Mouse (Mus musculus): Measurements from ENCODE around the gene Vamp9. TPM values are rescaled to one million over a fixed set of nuclear protein-coding genes. Genes with fewer than 3 reads are reported as not detected.

Gene Vamp9
- total and polyA plus RNA-seq, 3 experiments: 0.36 TPM; not detected in 2

- Histone ChIP-seq H3K79me2 (replicated peaks; ENCODE audit: control insufficient read depth, insufficient read depth, low read length) (no peaks in the 10 kb centered on the region), H3K4me1 (ENCODE audit: control insufficient read depth, insufficient read depth, low read length) (no peaks in the 10 kb centered on the region), H3K27ac (no peak overlapping the region), H3K36me3 (ENCODE audit: control insufficient read depth, insufficient read depth, low read length) (no peaks in the 10 kb centered on the region; the same call in 1 of the 2 replicates), H3K9ac (ENCODE audit: low read depth, low read length) (no peak overlapping the region), H3K4me3 (no peak overlapping the region), H3K27me3 (ENCODE audit: control insufficient read depth, insufficient read depth, low read length) (no peaks in the 10 kb centered on the region)
- TF ChIP-seq EP300 (IDR thresholded peaks at IDR 0.05; ENCODE audit: insufficient read depth, low read depth, low read length): no peak
- TF ChIP-seq CTCF (IDR thresholded peaks at IDR 0.05): no peak
- no peak for TF ChIP-seq POLR2A (IDR thresholded peaks at IDR 0.05; ENCODE audit: insufficient read depth, low read depth, low read length)
- intact Hi-C loops (cut with DNase I): no loop called here
- WGBS: 48% methylated on average over 1 of the region's 1 CpGs
- no peak for DNase-seq
Measured at GRCm38 (mm10) chr5:99953883-99954282, 47.8 kb downstream of the Vamp9 start.

GRCm38 (mm10) chr5:99958666-99959065, 52.6 kb downstream of the Vamp9 start:
- no peak for TF ChIP-seq EP300 (IDR thresholded peaks at IDR 0.05; ENCODE audit: insufficient read depth, low read depth, low read length)
- no peak for TF ChIP-seq CTCF (IDR thresholded peaks at IDR 0.05)
- no peak for TF ChIP-seq POLR2A (IDR thresholded peaks at IDR 0.05; ENCODE audit: insufficient read depth, low read depth, low read length)
- H3K36me3 ChIP-seq (ENCODE audit: control insufficient read depth, insufficient read depth, low read length): peaks cover 13% of the 10 kb centered on the region
- no peak overlapping the region for H3K4me3 ChIP-seq
- no peaks in the 10 kb centered on the region for H3K27me3 ChIP-seq (ENCODE audit: control insufficient read depth, insufficient read depth, low read length)
- 67% methylated on average over 1 of the region's 1 CpGs for WGBS
- DNase-seq: no peak
- intact Hi-C loops (cut with DNase I): no loop called here
- no peaks in the 10 kb centered on the region for H3K79me2 ChIP-seq (replicated peaks; ENCODE audit: control insufficient read depth, insufficient read depth, low read length)
- no peaks in the 10 kb centered on the region for H3K4me1 ChIP-seq (ENCODE audit: control insufficient read depth, insufficient read depth, low read length)
- H3K27ac ChIP-seq: no peak overlapping the region
- no peak overlapping the region for H3K9ac ChIP-seq (ENCODE audit: low read depth, low read length)

DNA sequence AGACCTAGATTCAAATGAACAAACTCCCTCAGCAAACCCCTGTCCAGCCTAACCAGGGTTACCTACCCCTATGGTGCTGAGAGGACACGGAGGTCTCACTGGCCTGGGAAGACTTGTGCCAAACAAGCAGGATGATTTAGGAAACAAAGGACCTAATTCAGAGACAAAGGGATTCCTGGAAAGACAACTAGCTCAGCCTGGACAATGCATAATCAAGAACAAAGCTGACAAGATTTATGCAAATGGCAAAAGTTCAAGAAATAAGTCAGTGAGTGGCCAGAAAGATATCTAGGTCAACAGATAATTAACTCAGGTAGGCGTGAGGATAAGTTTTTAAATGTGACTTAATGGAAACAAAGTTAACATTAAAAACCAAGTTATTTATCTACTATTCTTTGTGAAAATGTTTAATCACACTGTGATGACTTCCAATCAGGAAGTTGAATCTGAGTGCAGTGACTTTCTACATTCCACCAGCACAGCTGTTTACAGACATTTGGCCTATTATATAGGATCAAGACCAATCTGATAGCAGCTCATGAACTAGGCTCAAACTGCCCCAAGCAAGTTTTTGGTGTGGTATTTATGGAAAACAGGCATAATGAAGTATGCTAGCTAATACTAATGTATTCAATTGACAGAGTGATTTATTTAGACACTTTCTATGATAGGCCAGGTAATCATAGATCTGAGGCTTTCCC, 53.3 kb downstream of the Vamp9 start:
- H3K36me3 ChIP-seq (ENCODE audit: control insufficient read depth, insufficient read depth, low read length): peaks cover 18% of the 10 kb centered on the region

GRCm38 (mm10) chr5:99959960-99960359, 53.9 kb downstream of the Vamp9 start:
- Histone ChIP-seq H3K36me3 (ENCODE audit: control insufficient read depth, insufficient read depth, low read length) (peaks cover 19% of the 10 kb centered on the region), H3K27ac (no peak overlapping the region), H3K4me3 (no peak overlapping the region), H3K27me3 (ENCODE audit: control insufficient read depth, insufficient read depth, low read length) (no peaks in the 10 kb centered on the region), H3K79me2 (replicated peaks; ENCODE audit: control insufficient read depth, insufficient read depth, low read length) (no peaks in the 10 kb centered on the region), H3K4me1 (ENCODE audit: control insufficient read depth, insufficient read depth, low read length) (no peaks in the 10 kb centered on the region), H3K9ac (ENCODE audit: low read depth, low read length) (no peak overlapping the region)
- TF ChIP-seq CTCF (IDR thresholded peaks at IDR 0.05): no peak
- no peak for TF ChIP-seq EP300 (IDR thresholded peaks at IDR 0.05; ENCODE audit: insufficient read depth, low read depth, low read length)
- no peak for TF ChIP-seq POLR2A (IDR thresholded peaks at IDR 0.05; ENCODE audit: insufficient read depth, low read depth, low read length)
- 71% methylated on average over 2 of the region's 2 CpGs for WGBS
- intact Hi-C loops (cut with DNase I): no loop called here
- no peak for DNase-seq

More for the DNA sequence above, 53.3 kb downstream of the Vamp9 start:
- Histone ChIP-seq H3K4me3 (no peak overlapping the region), H3K27ac (no peak overlapping the region), H3K9ac (ENCODE audit: low read depth, low read length) (no peak overlapping the region), H3K4me1 (ENCODE audit: control insufficient read depth, insufficient read depth, low read length) (no peaks in the 10 kb centered on the region), H3K27me3 (ENCODE audit: control insufficient read depth, insufficient read depth, low read length) (no peaks in the 10 kb centered on the region), H3K79me2 (replicated peaks; ENCODE audit: control insufficient read depth, insufficient read depth, low read length) (no peaks in the 10 kb centered on the region)
- no peak for TF ChIP-seq EP300 (IDR thresholded peaks at IDR 0.05; ENCODE audit: insufficient read depth, low read depth, low read length)
- no peak for TF ChIP-seq CTCF (IDR thresholded peaks at IDR 0.05)
- TF ChIP-seq POLR2A (IDR thresholded peaks at IDR 0.05; ENCODE audit: insufficient read depth, low read depth, low read length): no peak
- DNase-seq: no peak
- intact Hi-C loops (cut with DNase I): no loop called here
- WGBS: 55% methylated on average over 2 of the region's 2 CpGs

DNA sequence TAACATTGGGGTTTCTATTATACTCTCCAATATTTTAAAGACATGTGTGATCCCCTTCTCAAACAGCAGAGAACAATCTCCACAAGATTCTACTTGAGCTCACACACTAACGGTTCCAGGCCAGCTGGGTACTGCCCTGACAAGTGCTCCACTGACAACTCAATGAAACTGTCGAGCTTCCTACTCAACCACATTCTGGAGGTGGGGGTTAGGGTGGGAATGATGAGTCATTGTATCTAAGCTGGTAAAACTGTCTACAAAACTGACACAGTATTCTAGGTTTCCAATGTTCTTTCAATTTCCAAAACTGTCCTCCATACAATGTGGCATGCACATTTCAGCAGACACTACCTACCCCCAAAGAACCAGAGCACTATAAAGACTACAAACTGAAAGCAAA, 67.9 kb downstream of the Vamp9 start:
- H3K79me2 ChIP-seq (replicated peaks; ENCODE audit: control insufficient read depth, insufficient read depth, low read length): no peaks in the 10 kb centered on the region; the same call in 1 of the 2 replicates
- peaks cover 9% of the 10 kb centered on the region for H3K4me1 ChIP-seq (ENCODE audit: control insufficient read depth, insufficient read depth, low read length)
- no peak overlapping the region for H3K4me3 ChIP-seq
- H3K9ac ChIP-seq (ENCODE audit: low read depth, low read length): no peak overlapping the region
- H3K27me3 ChIP-seq (ENCODE audit: control insufficient read depth, insufficient read depth, low read length): no peaks in the 10 kb centered on the region
- DNase-seq: no peak
- peaks cover 49% of the 10 kb centered on the region for H3K36me3 ChIP-seq (ENCODE audit: control insufficient read depth, insufficient read depth, low read length)
- H3K27ac ChIP-seq: no peak overlapping the region
- intact Hi-C loops (cut with DNase I): no loop called here
- WGBS: 3% methylated on average over 2 of the region's 2 CpGs
- TF ChIP-seq POLR2A (IDR thresholded peaks at IDR 0.05; ENCODE audit: insufficient read depth, low read depth, low read length): no peak
- no peak for TF ChIP-seq EP300 (IDR thresholded peaks at IDR 0.05; ENCODE audit: insufficient read depth, low read depth, low read length)
- no peak for TF ChIP-seq CTCF (IDR thresholded peaks at IDR 0.05)

- intact Hi-C loops (cut with DNase I): loop anchor here (5.0 kb wide), 2 partner anchors 68 to 542 kb away; partner anchors contain the start of genes Cops4 and Vamp9
- Histone ChIP-seq H3K27me3 (ENCODE audit: control insufficient read depth, insufficient read depth, low read length) (no peaks in the 10 kb centered on the region), H3K4me1 (ENCODE audit: control insufficient read depth, insufficient read depth, low read length) (peaks cover 9% of the 10 kb centered on the region), H3K27ac (no peak overlapping the region), H3K36me3 (ENCODE audit: control insufficient read depth, insufficient read depth, low read length) (peaks cover 43% of the 10 kb centered on the region), H3K4me3 (no peak overlapping the region), H3K79me2 (replicated peaks; ENCODE audit: control insufficient read depth, insufficient read depth, low read length) (no peaks in the 10 kb centered on the region; the same call in 1 of the 2 replicates), H3K9ac (ENCODE audit: low read depth, low read length) (no peak overlapping the region)
- DNase-seq: no peak
- 18% methylated on average over 4 of the region's 4 CpGs for WGBS
- TF ChIP-seq CTCF (IDR thresholded peaks at IDR 0.05) (no peak), EP300 (IDR thresholded peaks at IDR 0.05; ENCODE audit: insufficient read depth, low read depth, low read length) (no peak), POLR2A (IDR thresholded peaks at IDR 0.05; ENCODE audit: insufficient read depth, low read depth, low read length) (no peak)
Measured at GRCm38 (mm10) chr5:99975061-99975460, 69.0 kb downstream of the Vamp9 start.
